Mouse (Mus musculus) left cerebral cortex, postnatal 25 days (tissue): ENCODE measurements at regions not wholly inside any gene's neighbourhood (a gene's known extent, or its start where the extent isn't known, plus 50 kb on each side); places are given as distances from the start of the nearest gene placed in this dataset.

ENCODE experiments used
- DNase-seq, 2 experiments: peaks; one replicate each; pipeline ENCODE4 v3.0.0; 2022; ENCODE audit warnings: low spot score in 2 of 2, mixed read lengths in 1 of 2
- intact Hi-C: fragments of 180-260 bp; cut with DNase I; formaldehyde crosslinking; loops from one replicate; pipeline ENCODE4 v1.15.1; 2025

DNA sequence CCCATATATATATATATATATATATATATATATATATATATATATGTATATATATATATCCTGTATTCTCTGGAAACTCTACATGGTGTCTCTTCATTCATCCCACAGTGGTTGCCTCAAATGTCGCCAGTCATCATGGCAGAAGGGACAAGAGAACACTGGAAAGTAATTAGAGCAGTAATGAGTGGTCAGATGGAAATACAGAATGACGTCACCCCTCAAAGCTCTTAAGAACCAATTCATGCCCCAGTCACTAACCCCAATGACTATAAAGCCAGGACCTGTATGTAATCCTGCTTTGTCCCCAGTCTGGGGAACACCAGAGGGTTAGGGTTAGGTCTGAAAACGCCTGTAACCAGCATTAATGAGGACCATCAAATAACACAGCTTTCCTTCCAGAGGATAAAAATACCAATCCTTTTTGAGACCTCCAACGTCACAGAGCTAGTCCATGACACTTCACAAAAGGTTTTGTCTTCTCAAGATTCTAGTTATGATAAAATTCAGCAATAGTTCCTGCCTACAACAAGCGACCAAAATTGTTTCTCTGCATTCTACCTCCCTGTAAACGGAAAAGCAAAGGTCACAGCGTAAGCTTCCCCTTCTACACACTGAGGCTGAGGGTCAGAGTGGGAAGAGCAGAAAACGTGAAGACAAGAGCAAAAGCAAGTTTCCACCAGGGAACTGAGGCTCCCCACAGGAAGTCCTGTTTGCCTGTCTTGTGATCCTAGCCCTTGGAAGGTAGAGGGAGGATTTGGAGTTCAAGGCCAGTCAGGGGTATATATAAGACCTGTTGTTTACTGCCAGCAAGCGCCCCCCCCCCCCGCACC is 99.5 kb downstream of the Tmco5 start:
- no peak for DNase-seq
- intact Hi-C loops, result loop anchor here (5.0 kb wide), 1 partner anchor 199 kb away; no protein-coding TSS in a partner anchor

DNA sequence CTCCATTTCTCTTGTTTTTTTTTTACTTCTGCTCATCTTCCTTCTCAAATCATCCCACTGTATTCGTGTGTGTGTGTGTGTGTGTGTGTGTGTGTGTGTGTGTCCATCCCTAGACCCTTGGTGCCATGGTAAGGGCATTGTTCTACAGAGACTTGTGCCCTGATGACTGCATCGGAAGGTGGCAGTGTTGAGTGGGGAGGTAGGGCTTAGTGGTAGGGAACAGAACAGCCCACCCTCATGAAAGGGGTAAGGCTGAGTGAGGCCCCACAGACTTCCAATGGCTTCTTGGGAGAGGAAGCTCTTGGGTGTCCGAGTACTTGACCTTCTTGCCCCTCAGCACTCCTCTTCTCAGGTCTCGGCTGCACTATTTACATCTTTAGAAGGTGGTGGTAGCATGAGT is 100.3 kb downstream of the Tmco5 start:
- DNase-seq, result no peak
- intact Hi-C loops, result loop anchor here (5.0 kb wide), 1 partner anchor 198 kb away; no protein-coding TSS in a partner anchor

GRCm38 (mm10) chr2:116979561-116980391 is 101.3 kb downstream of the Tmco5 start:
- DNase-seq, result no peak
- intact Hi-C loops, result loop anchor here (5.0 kb wide), 1 partner anchor 198 kb away; no protein-coding TSS in a partner anchor

DNA sequence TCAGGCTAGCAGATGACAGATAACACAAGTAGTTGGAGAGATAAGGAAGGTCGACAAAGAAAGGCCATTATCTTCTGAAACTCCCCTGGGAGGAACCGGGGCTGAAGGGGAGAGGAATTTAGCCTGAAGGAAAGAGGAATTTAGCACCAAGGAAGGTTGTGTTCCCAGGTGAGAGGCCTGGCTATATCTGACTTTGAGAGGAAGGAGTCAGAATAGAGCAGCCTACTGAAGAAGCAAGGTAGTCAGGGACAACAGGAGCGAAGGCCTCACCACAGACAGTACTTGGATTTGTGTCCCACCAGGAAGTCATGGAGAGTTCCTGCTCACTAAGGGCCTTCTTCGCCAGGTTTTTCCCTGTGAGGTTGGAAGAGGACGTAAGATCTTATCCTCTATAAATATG is 102.2 kb downstream of the Tmco5 start:
- intact Hi-C loops, result no loop called here
- DNase-seq, result no peak

DNA sequence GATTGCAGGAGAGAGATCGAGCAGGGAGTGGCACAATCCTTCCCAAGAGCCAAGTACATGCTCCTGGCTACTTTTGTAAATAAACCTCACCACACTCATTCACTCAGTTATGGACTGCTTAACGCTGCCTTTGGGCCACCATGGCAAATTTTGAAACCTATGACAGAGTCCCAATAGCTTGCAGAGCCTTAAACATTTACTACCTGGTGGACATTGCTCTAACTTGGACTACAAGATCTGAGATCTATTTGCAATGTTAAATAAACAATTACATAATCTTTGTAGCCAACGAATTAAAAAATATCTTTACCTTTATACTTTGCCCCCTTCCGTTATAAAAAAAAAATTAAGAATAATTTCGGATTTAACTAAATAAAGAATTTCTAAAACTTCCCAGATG is 104.9 kb downstream of the Tmco5 start:
- no peak for DNase-seq
- intact Hi-C loops, result no loop called here

GRCm38 (mm10) chr2:116983821-116984351 is 105.4 kb downstream of the Tmco5 start:
- intact Hi-C loops, result no loop called here
- DNase-seq, result no peak

DNA sequence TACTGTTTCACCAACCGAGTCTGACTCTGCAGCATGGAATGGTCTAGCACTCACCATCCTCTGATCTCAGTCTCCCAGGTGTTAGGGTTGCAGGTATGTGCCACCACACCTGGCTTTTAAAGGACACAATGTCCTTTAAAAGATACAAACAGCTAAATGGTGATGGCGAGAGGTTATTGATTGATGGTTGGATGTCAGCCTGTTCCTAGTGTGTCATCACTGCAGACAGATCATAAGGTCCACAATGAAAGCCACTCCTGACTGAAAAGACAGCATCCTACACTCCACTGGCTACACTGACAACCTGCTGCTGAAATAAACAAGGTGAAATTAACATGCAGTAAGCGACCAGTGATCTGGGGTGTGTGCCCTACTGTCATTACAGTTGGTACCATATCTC is 106.1 kb downstream of the Tmco5 start:
- intact Hi-C loops, result no loop called here
- no peak for DNase-seq

- intact Hi-C loops, result no loop called here
- DNase-seq, result no peak
These were observed 107.1 kb downstream of the Tmco5 start for GRCm38 (mm10) chr2:116985549-116985948.

DNA sequence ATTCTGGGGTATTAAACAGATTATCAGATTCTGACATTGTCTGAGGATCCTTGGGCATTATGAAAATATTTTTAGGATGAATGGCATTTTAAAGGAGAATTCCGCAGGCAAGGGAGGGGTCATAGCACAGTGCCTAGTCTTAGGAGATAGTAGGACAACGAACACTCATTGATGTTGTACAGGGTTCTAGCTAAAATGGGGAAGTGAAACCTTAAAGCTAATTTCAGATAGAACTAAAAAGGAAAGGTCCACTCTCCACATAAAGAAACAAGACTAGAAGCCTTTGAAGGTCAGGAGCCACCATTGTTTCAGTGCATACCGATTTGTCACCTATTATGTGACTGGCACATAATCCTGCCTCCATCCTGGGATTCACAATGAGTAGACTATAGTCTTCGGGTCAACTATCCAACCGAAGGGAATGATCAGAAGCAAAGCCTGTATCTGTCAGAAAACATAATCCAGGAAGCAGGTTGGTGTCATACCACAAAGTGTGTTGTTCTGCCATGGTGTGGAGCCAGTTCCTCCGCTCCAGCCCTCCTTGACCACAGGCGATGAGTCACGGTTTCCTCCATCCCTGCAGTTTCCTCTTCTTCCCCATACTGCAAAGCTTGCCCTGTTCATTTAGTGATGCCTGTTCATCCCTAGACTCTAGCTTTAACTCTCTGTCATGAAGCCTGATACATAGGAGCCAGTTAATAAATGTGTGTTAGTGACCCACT is 110.6 kb downstream of the Tmco5 start:
- DNase-seq, result no peak
- intact Hi-C loops, result no loop called here

DNA sequence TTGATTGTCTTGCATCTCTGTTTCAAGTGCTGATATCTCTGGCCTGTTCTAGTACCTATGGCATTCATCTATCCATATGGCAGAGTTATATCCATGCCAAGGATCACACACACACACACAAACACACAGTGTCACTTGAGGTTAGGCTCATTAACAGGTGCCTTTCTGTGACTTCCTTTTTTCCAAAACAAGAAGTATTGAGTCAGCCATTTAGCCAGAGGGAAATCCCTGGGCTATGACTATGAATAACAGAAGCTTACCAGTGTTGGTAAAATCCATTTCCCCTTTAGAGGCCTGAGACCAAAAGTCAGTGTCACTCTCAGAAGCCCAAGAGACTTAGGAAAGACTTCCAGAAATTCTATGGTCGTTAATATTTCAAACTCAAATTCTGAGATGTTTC is 111.6 kb downstream of the Tmco5 start:
- no peak for DNase-seq
- intact Hi-C loops, result no loop called here

DNA sequence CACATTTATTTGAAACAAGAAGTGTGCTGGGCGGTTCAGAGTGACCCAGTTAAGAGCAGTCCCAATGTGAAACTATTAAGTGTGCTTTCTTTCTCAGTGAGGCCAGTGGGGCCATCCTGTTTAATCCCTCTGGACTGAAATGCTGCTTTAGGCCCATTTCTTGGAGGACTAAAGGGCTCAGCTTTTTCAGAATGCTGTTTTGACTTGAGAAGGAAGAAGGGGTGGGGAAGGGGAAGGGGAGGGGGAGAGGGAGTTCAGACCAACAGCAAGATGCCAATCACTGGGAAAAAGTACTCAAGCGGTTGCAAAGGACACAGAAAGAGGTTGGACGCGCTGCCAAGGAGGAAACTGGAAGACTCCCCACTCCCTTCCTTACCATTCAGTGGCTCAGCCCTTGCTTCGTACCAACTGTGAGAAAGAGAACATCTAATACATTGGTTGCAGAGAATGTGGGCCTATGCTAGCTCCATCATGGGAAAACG is 113.1 kb downstream of the Tmco5 start:
- DNase-seq, result peak in 1 of 2 experiments; percentile 15
- intact Hi-C loops, result no loop called here

DNA sequence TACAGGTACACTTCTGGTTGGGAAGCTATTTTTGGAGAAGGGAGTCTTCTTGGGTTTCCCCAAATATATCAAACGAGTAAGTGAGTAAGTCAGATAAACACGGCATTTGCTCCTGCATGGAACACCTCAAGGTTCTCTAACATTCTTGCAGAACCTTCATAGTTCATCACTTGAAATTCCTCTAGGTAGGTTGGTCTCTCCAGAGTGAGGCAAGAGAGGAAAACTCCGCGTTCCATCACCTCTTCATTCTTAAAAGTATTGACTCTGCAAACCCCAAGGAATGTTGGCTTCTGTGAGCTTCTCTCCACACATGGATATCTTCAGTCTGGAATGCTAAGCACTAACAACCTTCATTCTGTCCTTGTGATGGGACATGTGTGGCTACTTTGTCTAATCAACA is 115.2 kb downstream of the Tmco5 start:
- intact Hi-C loops, result no loop called here

GRCm38 (mm10) chr2:116996302-116996701 is 117.8 kb downstream of the Tmco5 start:
- DNase-seq, result no peak
- intact Hi-C loops, result no loop called here

More for the DNA sequence above, 115.2 kb downstream of the Tmco5 start:
- no peak for DNase-seq

DNA sequence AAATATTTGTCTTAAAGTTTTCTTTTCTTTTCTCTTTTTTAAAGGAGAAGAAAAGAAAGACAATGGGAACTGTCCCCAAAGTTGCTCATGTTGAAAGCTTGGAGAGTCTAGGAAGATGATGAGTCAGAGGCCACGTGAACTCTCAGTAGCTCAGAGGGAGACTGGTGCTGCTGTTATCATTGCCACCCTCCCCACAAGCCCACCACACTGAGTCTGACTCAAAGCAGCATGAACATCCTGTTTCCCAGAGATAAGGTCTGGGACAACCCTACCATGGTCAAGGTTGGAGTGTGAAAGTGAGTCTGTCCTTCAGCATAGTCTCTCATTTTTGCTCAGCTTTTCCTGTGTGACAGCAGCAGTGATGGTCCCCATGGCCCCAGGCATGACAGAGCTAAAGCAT is 120.3 kb downstream of the Tmco5 start:
- intact Hi-C loops, result no loop called here
- DNase-seq, result no peak

DNA sequence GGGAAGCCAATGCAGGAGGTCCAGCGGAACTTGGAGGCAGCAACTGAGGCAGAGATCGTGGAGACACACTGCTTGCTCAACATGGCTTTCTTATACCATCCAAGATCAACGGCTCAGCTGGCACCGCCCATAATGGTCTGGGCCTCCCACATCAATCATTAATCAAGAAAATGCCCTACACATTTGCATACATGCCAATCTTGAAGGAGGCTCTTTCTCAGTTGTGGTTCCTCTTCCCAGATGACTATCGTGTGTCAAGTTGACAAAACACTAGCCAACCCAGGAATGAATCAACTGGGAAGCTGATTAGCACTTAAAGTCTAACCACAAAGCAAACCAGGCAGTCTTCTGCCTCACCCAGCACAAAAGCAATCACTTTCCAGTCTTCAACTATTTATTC is 121.1 kb downstream of the Tmco5 start:
- intact Hi-C loops, result no loop called here

GRCm38 (mm10) chr2:117003976-117004375 is 117.2 kb upstream of the Spred1 start:
- DNase-seq, result no peak
- intact Hi-C loops, result no loop called here

More for the DNA sequence above, 121.1 kb downstream of the Tmco5 start:
- no peak for DNase-seq

DNA sequence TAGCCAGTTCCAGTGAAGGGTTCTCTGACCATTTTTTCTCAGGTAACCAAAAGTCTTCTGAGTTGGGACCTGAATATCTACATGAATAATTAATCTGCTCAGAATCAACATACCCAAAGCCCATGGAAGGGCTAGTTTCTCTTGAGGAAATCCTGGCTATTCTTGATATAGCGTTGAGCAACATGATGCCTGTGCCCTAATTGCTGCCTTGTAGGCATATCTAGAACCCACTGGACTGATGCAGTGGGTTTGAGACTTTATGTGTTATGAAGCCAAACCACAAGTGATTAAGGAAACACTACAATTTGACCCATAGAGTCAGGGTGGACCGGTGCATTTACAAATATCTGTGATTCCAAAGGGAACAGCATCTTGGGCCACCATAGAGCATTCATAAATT is 114.3 kb upstream of the Spred1 start:
- no peak for DNase-seq

GRCm38 (mm10) chr2:117008922-117009321 is 112.3 kb upstream of the Spred1 start:
- intact Hi-C loops, result no loop called here
- DNase-seq, result no peak

More for the DNA sequence above, 114.3 kb upstream of the Spred1 start:
- intact Hi-C loops, result no loop called here

DNA sequence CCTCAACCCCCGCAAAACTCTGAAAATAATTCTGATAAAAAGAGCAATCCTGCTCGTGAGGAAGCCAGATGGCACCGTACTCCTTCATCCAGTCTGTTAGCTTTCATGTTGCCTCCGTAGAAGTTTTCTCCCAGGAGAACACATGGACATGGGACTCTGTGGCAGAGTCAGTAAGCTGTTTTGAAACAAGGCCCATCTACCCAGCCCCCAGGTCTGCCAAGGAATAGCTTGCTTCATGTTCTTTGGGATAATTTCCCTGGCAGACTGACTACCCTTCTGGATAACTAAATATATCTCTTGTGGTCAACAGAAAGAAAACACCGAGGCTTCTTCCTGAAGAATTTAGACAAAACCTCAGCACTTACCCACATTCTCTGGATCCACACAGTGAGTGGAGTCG is 111.2 kb upstream of the Spred1 start:
- intact Hi-C loops, result no loop called here
- DNase-seq, result peak; percentile 37 to 75

DNA sequence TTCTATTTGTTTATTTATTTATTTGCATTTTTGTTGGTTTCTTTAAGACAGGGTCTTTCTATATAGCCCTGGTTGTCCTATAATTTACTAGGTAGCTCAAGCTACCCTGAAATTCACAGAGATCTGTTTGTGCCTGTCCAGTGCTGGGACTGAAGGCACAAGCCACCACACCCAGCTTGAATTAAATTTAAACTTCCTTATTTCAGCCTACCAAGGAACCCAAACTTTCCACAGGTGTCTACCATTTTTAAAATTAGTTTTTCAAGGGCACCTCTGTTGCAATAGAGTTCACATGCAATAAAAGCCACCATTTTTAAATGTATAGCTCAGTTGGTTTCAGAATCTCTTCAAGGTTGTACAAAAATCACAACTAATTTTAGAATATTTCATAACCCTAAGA is 110.2 kb upstream of the Spred1 start:
- intact Hi-C loops, result no loop called here

More for the DNA sequence above, 110.2 kb upstream of the Spred1 start:
- no peak for DNase-seq
